Mouse (Mus musculus) megakaryocyte progenitor cell, adult 5-6 weeks (primary cell): ENCODE measurements around the gene Kcnj6. TPM values are rescaled to one million over a fixed set of nuclear protein-coding genes. Genes with fewer than 3 reads are reported as not detected.
"Not testable (repeated sequence)": the region's sequence is repeated elsewhere in the genome, so short reads cannot be mapped to it uniquely, and the experiment has no call there.

Experiments
- ATAC-seq: replicated peaks from 2 replicates; pipeline ENCODE4 v1.8.0; 2016; ENCODE audit warnings: mild to moderate bottlenecking, moderate TSS enrichment, inconsistent platforms; ENCODE audit not compliant: poor library complexity
- total RNA-seq, 2 experiments: library from RNA; stranded (forward) in 1 of 2; stranded (reverse) in 1 of 2; fragments of 157-497, 149-512 nt in 1 of 2; fragments of 200-1000 nt in 1 of 2; gene quantifications; 2 replicates each; pipeline versions ENCODE4 v1.2.3 to v1.2.4; 2015 to 2017

Kcnj6 gene
- total RNA-seq, 2 experiments from 2014 or later, result not detected

DNA sequence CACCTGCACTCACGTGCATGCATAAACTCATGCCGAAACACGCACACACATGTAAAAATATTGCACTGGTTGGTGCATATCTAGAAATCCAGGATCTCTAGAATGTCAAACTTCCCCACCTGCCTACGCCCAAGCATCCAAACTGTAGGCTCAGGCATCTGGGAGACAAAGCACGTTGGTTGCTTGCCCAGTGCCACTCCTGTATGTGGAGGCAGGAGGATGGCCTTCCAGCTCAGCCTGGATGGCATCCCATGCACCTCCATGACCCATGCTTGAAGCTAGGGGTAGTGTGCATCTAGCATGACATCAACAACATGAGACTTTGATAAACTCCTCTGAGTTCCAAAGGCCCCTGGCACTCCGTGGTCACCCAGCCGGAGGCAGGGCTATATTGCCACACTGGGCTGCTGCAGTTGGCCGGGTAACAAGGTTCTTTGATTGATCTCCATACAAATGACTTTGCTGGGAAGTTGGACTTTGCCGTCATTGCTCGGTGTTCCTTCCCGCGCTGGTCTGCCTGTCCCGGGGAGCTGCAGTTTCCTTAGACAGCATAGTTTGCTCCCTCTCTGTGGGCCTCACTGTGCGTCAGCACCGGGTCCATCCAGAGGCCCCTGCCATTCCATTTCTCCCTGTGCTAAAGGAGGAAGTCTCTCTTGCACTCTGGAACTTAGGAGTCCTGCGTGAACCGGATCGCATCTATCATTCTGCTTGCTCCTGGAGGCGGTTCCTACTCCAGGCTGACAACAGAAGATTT lies 144.9 kb downstream of the Kcnj6 start:
- no peak for ATAC-seq

DNA sequence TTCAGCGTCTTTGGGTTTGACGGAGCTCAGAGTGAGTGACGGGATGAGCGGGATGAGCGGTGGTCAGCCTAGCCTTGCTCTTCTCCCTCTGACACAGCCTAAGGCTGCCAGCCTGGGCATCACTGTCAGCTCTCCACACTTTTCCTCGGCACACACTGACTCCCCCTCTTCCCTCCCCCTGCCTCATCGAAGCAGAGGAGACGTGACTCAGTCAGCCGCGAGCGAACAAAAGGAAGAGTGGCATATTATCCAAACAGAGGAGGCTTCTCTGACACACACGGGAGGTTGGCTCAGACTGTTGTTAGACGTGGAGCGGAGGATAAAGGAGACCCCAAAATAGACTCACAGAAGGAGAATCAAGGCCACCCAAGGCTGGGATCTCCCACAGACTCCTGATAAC lies 147.1 kb downstream of the Kcnj6 start:
- no peak for ATAC-seq

DNA sequence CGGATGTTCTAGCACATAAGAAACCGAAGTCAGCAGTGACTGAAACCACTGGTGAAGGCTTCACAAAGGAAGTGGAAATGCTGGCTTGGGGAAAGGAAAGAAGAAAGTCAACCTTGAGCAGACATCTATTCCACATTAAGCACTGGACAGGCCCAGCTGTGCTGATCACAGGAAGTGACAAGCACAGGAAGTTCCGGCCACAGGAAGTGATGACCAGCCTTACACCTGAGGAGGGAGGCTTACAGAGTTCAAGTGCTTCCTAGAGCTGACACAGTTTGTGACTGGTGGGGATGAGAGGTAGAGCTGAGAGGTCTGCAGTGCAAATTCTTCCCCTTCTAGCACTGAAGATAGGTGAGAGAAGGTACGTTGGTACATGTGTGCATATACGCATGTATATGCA lies 151.5 kb downstream of the Kcnj6 start:
- ATAC-seq, result no peak

DNA sequence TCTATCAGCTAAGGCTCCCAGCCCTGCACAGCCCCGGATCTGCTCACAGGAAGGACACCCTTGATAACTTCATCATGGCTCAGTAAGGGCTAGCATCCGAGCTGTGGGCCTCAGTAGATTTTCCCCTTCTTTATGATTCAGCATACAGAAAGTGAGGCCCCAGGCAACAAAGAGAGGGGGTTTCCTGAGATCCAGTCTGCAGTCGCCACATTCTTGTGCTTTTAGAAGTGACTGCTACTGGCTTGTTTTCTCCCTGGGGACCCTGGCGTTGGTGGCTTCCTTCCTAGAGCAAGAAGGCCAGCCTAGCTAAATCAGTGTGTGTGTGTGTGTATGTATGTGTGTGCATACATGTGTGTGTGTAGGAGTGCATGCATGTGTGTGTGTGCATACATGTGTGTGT lies 152.7 kb downstream of the Kcnj6 start:
- ATAC-seq, result no peak

DNA sequence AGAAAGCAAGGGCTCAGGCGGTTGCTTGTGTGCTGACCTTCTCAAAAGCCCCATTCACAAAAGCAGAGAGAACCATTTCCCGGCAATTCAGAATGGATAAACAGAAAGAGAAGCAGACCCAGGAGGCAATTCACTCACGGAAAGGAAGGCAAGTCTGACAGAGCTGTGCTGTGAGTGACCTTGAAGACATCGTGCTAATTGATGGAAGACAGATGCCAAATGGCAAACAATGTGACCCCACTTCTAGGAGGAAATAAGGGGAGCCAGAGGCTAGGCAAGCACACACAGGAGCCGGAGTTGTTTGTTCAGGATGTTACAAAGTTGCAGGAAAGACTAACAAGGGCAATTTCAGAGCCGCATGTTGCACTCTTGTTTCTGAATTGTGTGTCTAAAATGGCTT lies 158.1 kb downstream of the Kcnj6 start:
- no peak for ATAC-seq

DNA sequence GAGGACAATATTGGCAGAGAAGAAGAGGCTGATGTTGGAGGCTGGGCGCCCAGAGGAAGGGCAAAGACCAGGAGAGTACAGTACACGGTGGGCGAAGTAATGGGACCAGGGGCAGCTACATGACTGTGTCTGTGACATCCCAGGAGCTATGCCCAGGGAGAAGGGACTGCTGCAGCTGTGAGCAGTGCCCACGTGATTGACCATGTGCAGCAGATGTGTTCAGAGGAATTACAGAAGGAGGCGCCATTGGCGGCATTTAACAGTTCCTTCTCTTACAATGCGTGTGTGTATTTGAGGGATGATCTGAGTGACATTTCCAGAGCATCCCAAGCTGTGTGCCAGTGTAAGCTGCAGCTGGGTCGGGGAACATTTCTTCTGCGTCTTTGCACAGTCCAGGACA lies 159.6 kb downstream of the Kcnj6 start:
- ATAC-seq, result no peak

DNA sequence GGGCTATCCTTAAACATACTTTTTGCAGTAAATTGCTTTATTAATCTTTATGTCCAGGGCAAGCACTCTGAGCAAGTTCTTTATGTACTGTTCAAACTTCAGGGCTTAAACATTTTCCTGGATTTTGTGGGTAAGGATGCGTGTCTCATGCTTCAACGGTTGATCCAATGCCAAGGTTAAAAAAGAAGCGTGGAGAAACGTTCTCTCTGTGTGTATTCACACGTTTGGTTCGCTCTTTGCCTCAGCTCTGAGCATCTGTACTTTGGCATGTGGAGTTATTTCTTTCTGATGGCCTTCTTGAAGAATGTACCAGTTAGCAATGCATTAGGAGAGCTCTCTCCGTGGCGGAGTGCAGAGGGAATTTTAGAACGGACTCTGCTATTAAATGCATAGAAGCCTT lies 163.0 kb downstream of the Kcnj6 start:
- ATAC-seq, result no peak

DNA sequence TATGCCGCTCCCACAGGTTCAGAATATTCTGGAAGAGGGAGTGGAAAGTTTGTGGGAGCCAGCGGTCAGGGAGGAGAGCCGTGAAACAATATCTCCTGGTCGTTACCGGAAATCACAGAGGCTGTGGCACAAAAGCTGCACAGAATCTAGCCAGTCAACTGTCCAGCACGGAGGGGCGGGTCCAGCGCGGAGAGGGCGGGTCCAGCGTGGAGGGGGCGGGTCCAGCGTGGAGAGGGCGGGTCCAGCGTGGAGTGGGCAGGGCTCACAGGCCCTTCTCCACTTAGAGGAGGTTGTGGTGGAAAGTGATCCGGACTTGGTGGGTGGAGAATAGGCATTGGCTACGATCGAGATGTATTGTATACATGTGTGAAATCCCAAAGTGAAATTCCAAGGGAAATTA lies 169.3 kb downstream of the Kcnj6 start:
- no peak for ATAC-seq

DNA sequence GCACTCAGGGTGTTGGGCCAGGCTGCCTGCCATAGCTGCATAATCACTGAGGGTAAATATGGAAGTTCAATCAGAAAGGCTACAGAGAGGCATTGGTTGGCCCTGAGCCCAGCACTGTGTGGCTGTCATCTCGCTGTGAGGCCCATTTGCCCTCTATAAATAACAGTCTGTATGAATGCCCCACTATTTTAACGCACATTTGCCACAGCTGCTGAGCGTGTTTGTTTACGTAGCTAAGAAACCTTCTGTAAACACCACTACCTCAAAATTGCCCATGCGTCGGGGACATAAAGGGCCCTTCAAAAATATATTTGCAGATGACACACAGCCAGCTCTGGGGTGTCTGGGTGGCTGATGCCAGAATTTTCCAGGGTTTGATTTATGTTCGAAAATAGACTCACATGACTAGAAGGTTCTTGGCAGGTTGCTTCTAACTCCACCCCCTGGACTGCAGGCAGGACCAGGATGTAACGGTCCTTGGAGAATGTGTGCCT lies 170.4 kb downstream of the Kcnj6 start:
- ATAC-seq, result no peak

DNA sequence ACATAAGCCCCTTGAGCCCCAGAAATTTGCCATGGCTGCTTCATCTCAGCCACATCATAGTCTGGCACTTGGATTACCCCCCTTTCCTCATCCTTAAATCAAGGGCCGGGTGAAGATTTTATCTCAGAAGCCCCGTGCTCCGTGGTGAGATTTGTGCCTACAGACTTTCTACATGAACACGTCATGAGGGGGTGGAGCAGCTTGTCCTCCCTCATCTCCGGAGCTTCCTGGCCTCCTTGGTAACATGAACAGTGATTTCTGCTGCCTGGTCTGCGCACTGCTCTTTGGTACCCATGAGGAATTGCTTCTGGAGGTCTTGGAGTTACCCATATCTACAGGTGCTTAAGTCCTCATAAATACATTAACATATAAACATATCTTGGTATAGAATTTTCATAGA lies 172.2 kb downstream of the Kcnj6 start:
- no peak for ATAC-seq

DNA sequence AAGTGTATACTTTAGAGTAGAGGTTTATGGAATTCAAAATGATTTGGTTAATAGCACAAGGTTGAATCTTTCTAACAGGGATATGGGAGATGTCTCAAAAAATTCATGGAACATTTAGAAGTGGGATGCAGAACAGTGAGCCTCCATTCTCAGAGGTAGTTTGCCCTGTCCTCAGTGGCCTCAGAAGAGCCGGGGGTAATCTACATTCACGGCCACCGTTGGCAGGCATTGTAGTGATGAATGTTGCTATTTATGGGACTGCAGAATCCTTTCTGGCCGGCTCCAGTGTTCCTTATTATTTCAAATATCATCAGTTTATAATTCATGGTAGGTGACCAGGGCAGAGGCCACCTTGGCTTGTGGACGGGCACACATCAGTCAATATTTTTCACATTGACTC lies 174.9 kb downstream of the Kcnj6 start:
- ATAC-seq, result no peak

DNA sequence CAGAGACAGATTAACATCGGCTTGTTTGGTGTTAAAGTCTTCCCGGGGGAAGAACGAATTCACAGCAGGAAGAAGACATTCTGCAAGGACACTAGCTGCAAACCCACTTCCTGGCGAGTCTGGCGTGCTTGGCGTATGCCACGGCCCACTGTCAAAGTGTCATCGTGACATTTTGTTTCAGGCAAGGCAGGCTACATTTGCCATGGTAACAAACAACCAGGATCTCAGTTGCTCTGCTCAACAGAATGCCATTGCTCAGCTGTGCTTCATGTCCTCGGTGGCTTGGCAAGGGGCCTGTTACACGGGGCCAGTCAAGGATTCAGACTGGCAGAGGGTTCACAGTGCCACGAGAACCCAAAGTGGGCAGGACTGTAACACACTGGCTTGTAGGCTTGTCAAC lies 175.9 kb downstream of the Kcnj6 start:
- no peak for ATAC-seq

DNA sequence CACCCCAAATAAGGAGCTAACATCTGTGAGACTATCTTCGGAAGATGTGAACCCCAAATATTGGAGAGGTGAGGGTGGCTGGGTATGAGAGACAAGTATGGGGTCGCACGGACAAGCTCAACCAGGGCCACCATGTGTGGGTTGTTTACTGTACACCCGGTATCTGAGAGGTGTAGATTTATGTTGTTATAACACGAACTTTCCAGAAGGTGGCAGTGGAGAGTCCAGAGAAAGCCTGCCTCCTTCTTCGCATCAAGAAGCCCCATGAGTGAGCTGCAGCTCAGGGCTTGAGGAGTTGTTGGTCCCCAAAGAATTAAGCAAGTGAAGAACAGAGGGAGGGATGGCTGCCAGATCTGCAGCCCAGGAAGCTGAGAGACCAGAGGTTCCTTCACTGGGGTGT lies 181.1 kb downstream of the Kcnj6 start:
- ATAC-seq, result peak; percentile 80

DNA sequence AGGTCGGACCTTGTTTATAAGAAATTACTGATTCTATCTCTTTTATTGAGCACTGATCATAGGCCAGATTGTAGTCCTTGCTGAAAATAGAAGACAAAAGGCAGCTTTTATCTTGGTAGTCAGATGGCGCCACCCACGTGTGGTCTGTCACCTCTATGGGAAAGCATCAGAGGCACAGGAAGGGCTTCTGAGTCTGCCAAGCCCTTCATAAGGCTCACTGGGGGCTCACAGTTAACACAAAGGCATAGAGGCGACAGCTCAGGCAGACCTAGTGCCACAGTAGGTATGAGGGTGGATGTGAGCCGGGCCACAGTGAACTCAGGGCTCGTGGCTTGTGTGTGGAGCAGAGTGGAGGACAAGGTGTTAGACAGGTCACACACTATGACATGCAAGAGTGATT lies 181.6 kb downstream of the Kcnj6 start:
- no peak for ATAC-seq

DNA sequence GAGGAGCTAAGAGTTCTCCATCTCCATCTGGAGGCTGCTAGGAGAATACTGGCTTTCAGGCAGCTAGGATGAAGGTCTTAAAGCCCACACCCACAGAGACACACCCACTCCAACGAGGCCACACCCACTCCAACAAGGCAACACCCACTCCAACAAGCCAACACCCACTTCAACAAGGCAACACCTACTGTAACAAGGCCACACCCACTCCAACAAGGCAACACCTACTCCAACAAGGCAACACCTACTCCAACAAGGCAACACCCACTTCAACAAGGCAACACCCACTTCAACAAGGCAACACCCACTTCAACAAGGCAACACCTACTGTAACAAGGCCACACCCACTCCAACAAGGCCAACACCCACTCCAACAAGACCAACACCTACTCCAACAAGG lies 188.2 kb downstream of the Kcnj6 start:
- ATAC-seq, result not testable (repeated sequence)

DNA sequence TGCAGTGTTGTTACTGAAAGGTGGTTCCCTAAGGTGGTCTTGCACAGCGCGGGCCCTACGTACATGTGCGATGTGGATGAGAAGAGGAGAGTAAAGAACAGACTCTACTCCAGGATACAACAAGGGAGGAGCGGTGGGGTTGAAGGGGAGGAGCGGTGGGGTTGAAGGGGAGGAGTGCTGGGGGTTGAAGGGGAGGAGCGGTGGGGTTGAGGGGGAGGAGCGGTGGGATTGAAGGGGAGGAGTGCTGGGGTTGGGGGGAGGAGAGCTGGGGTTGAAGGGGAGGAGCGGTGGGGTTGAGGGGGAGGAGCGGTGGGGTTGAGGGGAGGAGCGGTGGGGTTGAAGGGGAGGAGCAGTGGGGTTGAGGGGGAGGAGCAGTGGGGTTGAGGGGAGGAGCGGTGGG lies 199.3 kb downstream of the Kcnj6 start:
- ATAC-seq, result no peak

DNA sequence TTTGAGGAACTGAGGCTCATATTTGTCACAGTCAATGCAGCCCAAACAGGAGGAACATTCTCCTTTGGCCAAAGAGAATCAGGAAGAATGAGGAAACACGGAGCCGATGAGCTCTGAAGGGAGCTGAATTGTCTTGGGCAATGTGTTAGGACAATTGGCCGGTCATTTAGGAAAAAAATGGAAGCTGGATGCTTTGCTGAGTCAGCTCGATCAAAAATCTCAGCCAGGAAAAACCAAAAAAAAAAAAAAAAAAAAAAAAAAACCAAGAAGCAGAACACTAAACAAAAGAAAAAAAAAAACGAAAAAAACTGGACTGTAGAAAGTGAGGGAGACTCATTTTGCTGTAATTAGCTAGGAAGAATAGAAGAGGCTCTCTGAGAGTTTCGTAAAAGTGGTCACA lies 200.1 kb downstream of the Kcnj6 start:
- ATAC-seq, result no peak

DNA sequence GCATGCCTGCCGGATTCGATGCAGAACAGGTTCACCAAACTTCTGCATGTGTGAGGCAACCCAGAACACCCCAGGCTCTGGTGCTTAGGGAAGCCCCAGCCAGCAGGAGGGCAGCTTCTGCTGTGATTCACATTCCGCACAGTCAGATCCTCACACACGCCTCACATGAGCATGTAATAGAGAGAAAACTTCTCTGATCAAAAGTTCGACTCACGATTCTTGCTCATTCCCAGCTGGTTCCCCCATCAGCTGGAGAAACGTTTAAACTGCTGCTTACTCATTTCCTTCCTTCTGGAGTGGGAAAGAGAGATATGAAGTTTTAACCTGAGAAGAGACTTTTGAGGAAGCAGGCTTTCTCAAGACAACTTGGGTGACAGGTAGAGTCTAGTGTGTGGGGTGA lies 204.5 kb downstream of the Kcnj6 start:
- no peak for ATAC-seq

DNA sequence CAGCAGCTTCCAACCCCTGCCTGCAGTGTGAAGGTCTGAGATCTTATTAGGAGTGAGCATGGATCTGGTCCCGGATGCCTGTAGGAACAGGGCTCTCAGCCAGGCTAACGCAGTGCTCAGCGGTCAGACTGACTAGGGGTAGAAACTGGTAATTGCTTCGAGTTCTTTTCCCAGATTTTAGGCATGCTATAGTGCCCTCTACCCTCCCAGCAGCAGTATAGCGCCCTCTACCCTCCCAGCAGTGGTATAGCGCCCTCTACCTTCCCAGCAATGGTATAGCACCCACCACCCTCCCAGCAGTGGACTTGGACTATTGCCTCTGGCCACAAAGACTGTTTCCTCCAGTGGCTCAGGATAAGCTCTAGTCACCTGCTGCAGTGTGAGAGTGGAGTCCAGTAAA lies 207.5 kb downstream of the Kcnj6 start:
- ATAC-seq, result peak; percentile 94

DNA sequence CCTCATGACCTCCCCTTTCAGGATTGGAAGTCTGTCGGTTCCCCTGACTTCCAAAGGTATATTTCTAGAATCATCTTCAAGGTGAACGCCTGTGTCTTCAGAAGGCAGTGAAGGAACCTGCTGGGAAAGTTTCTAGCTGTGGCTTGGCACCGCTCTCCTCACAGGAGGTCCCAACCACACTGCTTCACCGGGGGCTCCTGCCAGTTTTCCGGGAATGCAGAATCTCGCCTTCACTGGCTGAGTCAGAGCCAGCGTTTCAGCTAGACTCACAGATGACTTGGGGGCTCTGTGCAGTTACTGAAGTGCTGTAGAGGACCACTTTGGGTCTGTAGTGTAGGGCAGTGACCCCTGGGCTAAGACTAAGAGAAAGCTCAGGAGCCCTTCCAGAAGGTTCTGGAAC lies 208.8 kb downstream of the Kcnj6 start:
- ATAC-seq, result no peak

DNA sequence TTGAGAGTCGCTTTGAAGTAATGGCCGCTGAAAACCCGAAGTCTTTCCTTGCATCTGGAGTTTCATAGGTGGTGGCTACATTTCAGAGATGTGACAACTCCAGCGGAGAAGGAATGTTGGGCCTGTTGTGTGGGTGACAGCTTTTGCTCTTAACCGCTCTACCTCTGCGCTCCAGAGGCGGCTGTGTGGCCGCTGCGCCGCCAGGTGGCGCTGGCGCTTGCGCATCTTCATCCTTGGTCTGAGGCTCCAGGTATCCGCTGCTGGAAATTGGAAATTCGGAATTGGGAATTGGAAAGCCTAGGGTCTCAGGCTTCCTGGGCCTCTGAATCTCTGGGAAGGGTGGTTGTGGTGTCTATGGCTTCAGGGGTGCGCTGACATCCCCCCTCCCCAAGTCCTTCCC lies 209.3 kb downstream of the Kcnj6 start:
- peak; percentile 51 for ATAC-seq

DNA sequence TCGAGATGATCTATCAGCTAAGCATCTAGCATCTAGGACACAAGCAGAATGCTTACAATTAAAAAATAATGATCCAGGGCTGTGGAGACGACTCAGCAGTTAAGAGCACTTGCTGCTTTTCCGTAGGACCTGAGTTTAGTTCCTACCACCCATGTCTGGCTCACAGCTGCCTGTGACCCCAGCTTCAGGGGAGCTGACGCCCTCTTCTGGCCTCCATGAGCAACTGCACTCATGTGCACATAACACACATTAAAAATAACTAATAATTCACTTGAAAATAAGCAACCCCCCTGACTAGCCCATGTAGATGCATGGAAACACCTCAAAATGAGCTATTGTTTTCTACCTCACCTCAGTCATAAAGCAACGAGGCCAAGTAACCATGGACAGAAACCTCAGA lies 211.6 kb downstream of the Kcnj6 start:
- no peak for ATAC-seq

DNA sequence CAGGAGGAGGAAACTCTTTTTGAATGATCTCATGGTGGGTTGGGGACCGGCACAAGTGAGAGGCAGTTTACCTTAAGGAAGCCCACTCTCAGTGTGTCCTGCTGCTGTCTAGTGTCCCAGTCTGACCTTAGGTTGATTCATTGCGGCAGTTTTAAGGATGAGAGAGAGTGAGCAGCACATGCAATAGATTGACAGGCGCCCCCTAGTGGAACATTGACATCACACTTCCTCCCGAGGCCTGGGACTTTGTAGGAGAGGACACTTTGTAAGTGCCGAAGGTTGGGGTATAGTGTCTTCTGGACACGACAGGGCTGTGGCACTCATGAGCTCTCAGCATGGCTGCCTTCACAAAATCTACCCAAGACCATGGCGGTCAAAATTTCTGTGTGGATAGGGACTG lies 213.8 kb downstream of the Kcnj6 start:
- 0 out of 2 replicates have a peak, but pooled peaks have one; percentile 39 for ATAC-seq
